Mouse (Mus musculus): ENCODE results near the gene Sfswap.
A peak's percentile ranks its signal among the peaks of the same experiment; 100 is the strongest.
"Not testable (repeated sequence)": the region's sequence is repeated elsewhere in the genome, so short reads cannot be mapped to it uniquely, and the experiment has no call there.

Sfswap gene

GRCm38 (mm10) chr5:129500722-129501634 is at the start of gene Sfswap:
Gene Sfswap (plus strand): TSS chr5:129501221.
- peak; percentile 79 to 85 for DNase-seq

- DNase-seq = no peak
These were observed 48.5 kb upstream of the Sfswap start for GRCm38 (mm10) chr5:129452561-129452960.

- DNase-seq = peak; percentile 74 to 84
These were observed 46.1 kb upstream of the Sfswap start for GRCm38 (mm10) chr5:129454802-129455528.

- no peak for DNase-seq
These were observed 45.5 kb upstream of the Sfswap start for GRCm38 (mm10) chr5:129455529-129455896.

GRCm38 (mm10) chr5:129456579-129457140 is 44.4 kb upstream of the Sfswap start:
- DNase-seq = no peak

- no peak for DNase-seq
These were observed 42.9 kb upstream of the Sfswap start for GRCm38 (mm10) chr5:129458109-129458508.

- DNase-seq = no peak
These were observed 42.5 kb upstream of the Sfswap start for GRCm38 (mm10) chr5:129458541-129458940.

GRCm38 (mm10) chr5:129460798-129461476 is 40.1 kb upstream of the Sfswap start:
- no peak for DNase-seq

GRCm38 (mm10) chr5:129463648-129464047 is 37.4 kb upstream of the Sfswap start:
- not testable (repeated sequence) for DNase-seq

- no peak for DNase-seq
These were observed 35.2 kb upstream of the Sfswap start for GRCm38 (mm10) chr5:129465788-129466187.

- no peak for DNase-seq
These were observed 25.4 kb upstream of the Sfswap start for GRCm38 (mm10) chr5:129475532-129476045.

GRCm38 (mm10) chr5:129489879-129490278 is 11.1 kb upstream of the Sfswap start:
- no peak for DNase-seq

GRCm38 (mm10) chr5:129501671-129502070 is 650 bp downstream of the Sfswap start:
- DNase-seq = peak; percentile 13 to 23

- DNase-seq = no peak
These were observed 5.9 kb downstream of the Sfswap start for GRCm38 (mm10) chr5:129506886-129507285.

- DNase-seq = no peak
These were observed 17.2 kb downstream of the Sfswap start for GRCm38 (mm10) chr5:129518180-129518579.

GRCm38 (mm10) chr5:129518786-129519185 is 17.8 kb downstream of the Sfswap start:
- no peak for DNase-seq

GRCm38 (mm10) chr5:129519591-129519990 is 18.6 kb downstream of the Sfswap start:
- no peak for DNase-seq

GRCm38 (mm10) chr5:129521501-129521900 is 20.5 kb downstream of the Sfswap start:
- DNase-seq = no peak

GRCm38 (mm10) chr5:129521913-129522312 is 20.9 kb downstream of the Sfswap start:
- DNase-seq = no peak

GRCm38 (mm10) chr5:129523166-129523565 is 22.1 kb downstream of the Sfswap start:
- no peak for DNase-seq

- no peak for DNase-seq
These were observed 23.7 kb downstream of the Sfswap start for GRCm38 (mm10) chr5:129524751-129525150.

- no peak for DNase-seq
These were observed 26.1 kb downstream of the Sfswap start for GRCm38 (mm10) chr5:129527162-129527561.

GRCm38 (mm10) chr5:129529571-129529970 is 28.6 kb downstream of the Sfswap start:
- DNase-seq = no peak

Measured in lung, postnatal 4 days (tissue).